Mouse (Mus musculus) bone marrow, adult 2 months (tissue): ENCODE results near the gene Dbx2.

Experiments
- CTCF ChIP-seq: fragments of 200-500 bp; IDR thresholded peaks from 2 replicates; pipeline ENCODE4 v1.5.1; 2011; ENCODE audit warnings: low read length, control low read depth; ENCODE audit not compliant: control insufficient read depth, insufficient read depth
- POLR2A ChIP-seq: fragments of 200-500 bp; IDR thresholded peaks from 2 replicates; pipeline ENCODE4 v1.6.1; 2011; ENCODE audit warnings: low read depth, mild to moderate bottlenecking, control low read depth, low read length, borderline replicate concordance; ENCODE audit not compliant: control insufficient read depth

DNA sequence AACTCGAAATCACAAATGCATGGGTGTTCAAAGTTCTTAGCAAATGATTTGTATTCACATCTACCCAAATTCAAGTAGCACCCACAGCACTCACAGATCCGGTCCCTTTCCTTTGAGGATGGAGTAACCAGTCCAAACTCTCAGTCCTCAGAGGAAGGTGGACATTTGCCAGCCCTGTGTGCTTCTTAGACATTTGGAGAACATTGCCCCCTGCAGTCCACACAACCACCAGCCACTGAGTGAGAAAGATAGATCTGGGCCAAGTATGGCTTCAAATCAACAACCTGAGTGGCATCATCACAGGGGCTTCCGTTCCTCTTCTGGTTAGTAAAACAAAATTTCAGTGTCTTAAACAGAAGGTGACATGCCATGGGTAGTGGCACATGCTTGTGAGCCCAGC, 38.0 kb upstream of the Dbx2 start:
- TF ChIP-seq POLR2A (no peak), CTCF (no peak)
